Mouse (Mus musculus) cortical plate, adult 2 months (tissue): Measurements from ENCODE around the gene Orc6.

Source experiments
- CTCF ChIP-seq: fragments of 200-500 bp; IDR thresholded peaks from 2 replicates; pipeline ENCODE4 v1.5.1; 2011; ENCODE audit warnings: mild to moderate bottlenecking, control low read depth, low read length; ENCODE audit not compliant: insufficient read depth; ENCODE audit errors: extremely low read depth
- POLR2A ChIP-seq: fragments of 200-500 bp; IDR thresholded peaks from 2 replicates; pipeline ENCODE4 v1.6.1; 2011; ENCODE audit warnings: mild to moderate bottlenecking, low read length, control low read depth; ENCODE audit not compliant: insufficient read depth; ENCODE audit errors: extremely low read depth

DNA sequence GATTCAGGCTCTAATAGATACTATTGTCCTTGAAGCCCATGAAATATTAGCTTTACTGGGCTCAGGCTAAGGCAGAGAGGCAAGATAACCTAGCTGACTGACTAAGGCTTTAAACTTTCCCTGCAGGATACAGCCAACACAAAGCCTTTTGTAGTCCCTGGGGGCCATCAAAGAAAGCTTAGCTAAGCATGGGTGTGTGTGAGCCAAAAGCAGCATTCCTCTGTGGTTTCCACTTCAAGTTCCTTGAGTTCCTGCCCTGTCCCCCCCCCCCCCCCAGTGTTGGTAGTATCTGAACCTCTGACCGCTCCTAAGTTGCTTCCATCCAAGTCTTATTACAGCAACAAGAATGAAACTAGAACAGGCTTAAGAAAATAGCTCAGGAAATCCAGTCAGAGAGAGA is 30.1 kb downstream of the Orc6 start:
- no peak for TF ChIP-seq CTCF
- no peak for TF ChIP-seq POLR2A
